Mouse (Mus musculus) adipocyte (in vitro differentiated cells): Measurements from ENCODE around the gene 9230104L09Rik.

ENCODE experiments used
- DNase-seq: peaks from one replicate; pipeline ENCODE4 v3.0.0-alpha.2; 2016; ENCODE audit warnings: low spot score

9230104L09Rik gene

DNA sequence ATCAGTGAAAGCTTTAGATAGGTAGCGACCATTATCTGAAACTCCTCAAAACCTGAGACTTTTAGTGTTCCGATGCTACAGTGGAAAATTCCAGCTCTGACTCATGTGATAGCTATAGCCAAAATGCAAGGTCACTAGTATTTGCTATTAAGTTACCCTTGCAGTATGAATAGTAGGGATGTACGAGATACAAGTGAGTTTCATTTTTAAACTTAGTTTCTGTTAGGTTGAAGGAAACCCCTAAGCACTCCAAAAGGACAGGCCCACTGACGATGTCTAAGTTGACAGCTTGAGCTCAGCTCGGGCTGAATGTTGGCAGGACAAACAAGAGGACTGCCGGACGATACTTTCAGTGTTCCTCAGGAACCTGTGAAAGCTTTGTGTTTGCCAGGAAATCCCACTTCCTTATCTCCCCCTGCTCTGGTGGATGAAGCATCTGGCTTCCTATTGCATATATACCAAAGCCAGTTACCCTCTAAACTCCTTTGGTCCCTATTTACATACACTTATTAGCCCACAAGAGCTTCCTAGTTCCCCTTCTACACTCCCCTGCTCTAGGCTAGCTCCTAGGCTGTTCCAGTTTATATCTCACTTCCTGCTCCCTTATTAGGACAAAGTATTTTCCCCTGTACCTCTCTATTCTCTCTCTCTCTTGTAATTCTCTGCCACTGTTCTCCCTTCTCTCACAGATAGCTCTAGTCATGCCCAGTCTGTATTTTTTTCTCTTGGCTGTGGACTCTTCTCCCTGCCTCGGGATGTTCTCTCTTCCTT, 8.0 kb downstream of the 9230104L09Rik start:
- DNase-seq: peak; percentile 59

DNA sequence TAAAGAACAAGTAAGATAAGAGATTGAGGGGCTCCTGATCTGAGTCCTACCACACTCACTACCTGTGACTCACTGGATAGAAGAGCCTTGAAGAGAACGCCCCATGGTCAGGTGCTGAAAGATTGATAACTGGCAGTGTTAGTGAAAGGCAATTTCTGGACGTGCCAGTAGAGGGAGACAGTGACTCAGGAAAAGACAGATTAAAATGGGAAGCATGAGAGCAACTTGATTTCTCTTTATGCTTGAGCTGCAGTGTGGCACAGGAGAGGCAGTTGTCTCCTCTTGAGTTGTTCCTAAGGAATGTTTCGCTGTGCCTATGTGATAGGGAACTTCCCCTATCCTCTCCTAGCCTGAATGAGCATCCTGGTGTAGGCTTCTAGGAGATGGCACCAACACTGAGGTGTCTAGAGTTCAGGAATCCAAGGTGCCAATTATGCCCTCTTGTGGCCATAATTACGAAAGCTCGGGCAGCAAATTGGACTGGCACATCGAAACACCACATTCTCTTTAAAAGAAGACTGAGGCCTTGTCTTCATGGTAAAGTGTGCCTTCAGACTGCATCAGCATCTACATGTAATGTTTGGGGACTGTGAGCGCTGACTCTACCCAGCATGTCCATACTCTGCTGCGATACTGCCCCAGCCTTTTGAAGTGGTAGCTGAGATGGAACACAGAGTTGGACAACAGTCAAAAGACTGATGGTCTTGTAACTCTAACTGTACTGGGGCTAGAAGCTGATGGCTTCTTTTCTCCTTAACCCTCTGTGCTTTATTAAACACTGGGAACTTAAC, 13.5 kb downstream of the 9230104L09Rik start:
- DNase-seq: peak; percentile 93

DNA sequence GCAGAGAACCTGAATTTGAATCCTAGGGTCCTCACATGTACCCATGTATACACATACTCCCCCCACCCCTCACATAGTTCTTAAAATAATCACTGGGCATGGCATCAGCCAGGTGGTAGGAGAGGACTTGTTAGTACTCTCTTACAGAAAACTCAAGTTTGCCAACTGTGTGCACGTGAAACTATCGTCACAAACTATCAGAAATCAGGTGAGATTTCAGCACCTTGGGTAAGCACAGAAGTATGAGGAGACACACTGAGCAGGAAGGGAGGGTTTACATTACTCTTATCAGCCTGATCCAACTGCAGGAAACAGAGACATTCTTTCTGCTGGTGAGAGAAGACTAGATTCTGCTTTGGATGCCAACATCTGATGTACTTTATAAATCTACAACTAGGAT, 25.6 kb downstream of the 9230104L09Rik start:
- DNase-seq: no peak

DNA sequence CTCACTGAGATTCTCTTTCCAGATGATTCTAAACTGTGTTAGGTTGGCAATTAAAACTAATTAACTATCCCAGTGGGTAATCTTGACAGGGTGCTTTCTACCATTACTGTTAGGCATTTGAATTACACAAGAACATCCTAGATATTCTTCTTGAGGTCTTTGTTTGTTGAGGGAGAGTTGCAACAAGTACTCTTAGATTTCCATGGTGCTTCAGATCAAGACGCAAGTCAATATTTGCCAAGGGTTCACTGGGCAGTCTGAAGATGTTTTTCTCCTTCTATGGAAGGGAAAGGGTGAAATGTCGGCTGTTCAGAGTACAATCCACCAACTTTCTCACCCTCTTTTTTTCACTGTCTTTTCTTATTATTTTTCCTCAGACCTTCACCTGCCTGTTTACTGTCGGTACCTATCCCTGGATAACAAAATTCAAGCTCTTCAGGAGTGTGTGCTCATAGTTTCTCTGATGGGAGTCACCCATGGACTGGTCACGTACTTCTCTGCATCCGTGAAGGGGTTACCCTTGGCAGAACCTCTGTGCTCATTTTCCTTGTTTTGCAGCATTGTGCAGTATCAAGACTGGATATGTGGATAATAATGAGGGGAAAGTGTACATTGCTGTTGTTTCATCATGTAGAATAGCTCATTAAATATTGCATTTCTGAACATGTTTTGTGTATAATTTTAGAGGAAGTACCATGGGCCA, 26.6 kb downstream of the 9230104L09Rik start:
- no peak for DNase-seq

DNA sequence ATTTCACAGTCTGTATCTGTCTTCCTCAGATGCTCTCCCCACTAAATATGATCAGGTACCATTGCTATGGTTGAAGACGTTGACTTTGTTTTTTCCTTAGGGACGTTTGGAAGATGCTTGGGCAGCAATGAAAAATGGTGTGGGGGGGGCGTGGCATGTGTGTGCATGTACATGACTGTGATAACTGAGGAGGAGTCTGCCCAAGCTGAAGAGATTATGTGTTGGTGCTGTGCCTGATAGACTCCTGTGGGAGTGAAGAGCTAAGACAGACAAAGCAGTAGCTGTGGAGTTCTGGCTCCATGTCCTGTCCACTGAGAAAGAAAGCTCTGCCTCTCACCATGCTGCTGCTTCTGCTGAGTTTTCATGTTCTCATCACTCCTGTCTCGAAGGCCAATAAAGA, 29.9 kb downstream of the 9230104L09Rik start, which contains the start of gene Cst9:
TSS of gene Cst9 (plus strand) at position 236 of the 400 bp plus-strand sequence.
- no peak for DNase-seq

DNA sequence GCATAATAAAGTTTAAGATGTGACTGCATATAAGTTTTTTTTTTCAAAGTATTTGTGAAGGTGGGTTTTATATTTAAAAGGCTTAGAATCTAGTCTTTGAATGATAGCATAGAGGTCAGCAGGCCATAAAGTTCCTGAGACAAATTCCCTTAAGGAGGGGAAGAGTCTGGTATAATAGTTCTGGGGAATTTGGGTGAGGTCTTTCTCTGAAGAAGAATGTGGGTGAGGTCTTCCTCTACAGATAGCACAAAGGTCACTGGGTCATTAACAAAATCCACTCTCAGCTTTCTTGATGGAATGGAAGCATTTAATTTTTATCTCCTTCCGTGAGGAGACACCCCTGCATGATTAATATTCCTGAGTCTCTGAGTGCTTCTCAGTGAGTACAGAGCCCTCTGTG, 38.9 kb downstream of the 9230104L09Rik start:
- DNase-seq: no peak

DNA sequence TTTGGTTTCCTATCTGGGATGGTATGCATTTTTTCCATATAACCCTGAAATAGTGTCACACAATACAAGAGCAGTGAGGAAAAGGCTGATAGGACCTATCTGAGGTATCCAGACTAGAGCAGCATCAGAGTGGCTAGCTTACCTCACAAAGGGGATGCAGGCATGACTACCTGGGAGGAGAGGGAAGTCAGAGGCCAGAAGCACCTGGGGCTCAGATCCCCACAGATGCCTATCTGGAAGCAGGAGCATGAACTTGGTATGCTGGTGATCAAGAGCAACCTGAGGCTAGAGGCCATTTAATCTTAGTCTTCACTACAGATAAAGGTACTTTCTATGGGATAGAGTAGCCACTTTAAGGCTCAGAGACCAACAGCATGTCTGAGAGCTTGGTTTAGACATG, 44.9 kb downstream of the 9230104L09Rik start, which contains the start of gene Cst13:
TSS of gene Cst13 (plus strand) at position 173 of the 400 bp plus-strand sequence.
- DNase-seq: no peak

DNA sequence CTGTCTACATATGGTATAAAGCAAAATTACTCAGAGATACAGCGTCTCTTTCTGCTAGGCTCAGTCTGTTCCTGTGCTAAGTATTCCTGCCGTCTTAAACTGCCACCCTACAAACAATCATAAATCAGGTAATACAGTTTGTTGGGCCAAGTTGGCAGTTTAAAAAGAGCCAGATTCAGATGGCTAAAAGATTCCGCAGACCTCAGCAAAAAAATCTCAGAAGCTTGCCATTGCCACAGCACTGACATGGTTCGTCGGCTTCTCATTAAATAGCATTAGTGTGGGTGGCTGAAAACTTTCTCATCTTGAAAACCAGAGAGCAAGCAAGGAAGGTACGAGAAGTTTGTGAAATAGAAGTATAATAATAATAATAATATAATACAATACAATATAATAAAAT, 58.1 kb downstream of the 9230104L09Rik start:
- DNase-seq: no peak

DNA sequence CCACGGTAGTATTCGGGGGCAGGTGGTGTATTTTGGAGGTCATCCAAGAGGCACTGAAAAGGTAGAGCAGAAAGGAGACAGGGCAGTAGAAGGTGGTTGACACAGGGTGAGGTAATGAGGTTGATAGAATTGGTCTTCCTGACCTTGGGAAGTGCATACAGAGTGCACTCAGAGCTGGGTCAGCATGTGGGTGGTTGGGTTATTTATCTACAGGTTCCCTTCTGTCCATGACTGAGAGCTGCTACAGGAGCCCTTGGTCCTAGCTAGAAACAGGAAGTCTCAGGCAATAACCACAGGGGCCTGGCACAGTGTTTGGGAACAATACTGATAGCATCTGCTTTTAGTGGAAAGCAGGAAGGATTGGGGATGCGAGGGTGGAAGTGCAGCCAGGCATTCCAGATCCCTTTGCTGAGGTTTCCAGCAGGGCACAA, 63.3 kb downstream of the 9230104L09Rik start:
- DNase-seq: no peak

DNA sequence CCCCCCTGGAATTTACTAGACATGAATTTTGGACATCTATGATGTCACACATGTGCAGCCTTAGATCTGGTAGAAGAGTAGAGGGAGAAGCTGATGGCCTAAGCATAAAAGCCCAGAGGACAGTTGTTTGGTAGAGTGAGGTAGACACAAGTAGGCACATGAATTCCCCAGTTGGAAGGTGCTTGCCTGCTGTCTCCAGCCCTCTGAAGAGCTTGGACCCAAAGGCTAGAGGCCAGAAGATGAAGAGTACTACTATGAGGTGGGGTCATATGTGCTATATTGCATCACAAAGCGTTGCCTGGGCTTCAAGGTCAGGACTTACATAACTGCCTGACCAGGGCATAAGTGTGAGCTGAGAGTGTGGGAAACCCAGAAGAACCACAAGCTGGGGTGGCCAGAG, 66.4 kb downstream of the 9230104L09Rik start, which contains the start of gene Cst8:
TSS of gene Cst8 (plus strand) at position 301 of the 400 bp plus-strand sequence.
- DNase-seq: no peak
